Mouse (Mus musculus): ENCODE data around the gene Col19a1.

DNA sequence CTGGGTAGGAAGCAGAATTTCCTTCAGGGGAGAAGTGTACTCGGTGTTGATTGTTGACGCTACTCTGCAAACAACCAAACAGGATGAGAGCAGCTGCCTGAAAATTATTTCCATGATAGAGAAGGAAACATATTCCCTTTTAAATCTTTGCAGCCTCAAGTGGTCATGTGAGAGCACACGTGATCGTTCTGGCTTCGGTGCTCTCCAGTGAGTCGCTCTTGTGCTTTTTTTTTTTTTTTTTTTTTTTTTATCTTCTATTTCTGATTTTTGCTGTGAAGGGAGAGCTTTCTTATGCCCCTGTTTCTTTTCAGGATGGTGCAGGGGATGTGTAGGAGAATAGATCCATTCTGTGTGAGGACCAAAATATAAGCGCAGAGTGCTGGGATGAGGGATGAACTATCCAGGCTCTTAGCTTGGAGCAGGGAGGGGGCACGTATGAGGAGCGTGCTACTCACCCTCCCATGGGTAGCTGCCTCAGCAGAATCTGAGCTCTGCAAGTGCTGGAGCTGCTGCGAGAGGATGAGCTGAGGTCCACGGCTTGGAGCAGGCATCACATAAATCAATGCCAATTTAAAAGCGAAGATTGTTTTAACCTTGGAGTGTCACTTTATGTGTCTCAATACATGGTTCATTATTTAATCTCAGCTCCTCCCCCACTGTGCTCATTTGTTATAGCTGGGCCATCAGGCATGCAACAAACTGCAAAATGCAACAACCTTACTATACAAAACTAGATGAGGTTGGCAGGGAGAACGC lies 237.6 kb downstream of the Col19a1 start:
- TF ChIP-seq CTCF (conservative IDR thresholded peaks at IDR 0.05; ENCODE audit: low read length) (no peak), NANOG (IDR thresholded peaks at IDR 0.05; ENCODE audit: borderline replicate concordance, low read length) (no peak), POU5F1 (IDR thresholded peaks at IDR 0.05; ENCODE audit: borderline replicate concordance, low read length) (no peak)

Data from E14TG2a.4 (cell line).